Mouse (Mus musculus): ENCODE measurements around the gene Dip2b. TPM values are rescaled to one million over a fixed set of nuclear protein-coding genes. Genes with fewer than 3 reads are reported as not detected.
A peak's percentile ranks its signal among the peaks of the same experiment; 100 is the strongest.

Gene Dip2b
- polyA plus RNA-seq, 1 experiment from 2014 or later, result 2.3 TPM

- 63% methylated on average over 9 of the region's 9 CpGs for WGBS (ENCODE audit: insufficient replicate concordance)
- Histone ChIP-seq H3K4me2 (ENCODE audit: low read depth, low read length) (0 out of 2 replicates have a peak overlapping the region, but pooled peaks have one; percentile 2), H3K27ac (ENCODE audit: low read depth) (peak overlapping the region; percentile 89)
Observed at GRCm38 (mm10) chr15:100112309-100112966, 74.0 kb downstream of the Dip2b start.

GRCm38 (mm10) chr15:100113343-100114275 lies 75.1 kb downstream of the Dip2b start:
- peak; percentile 18; the same call in 1 of the 2 replicates for ATAC-seq
- Histone ChIP-seq H3K9me3 (ENCODE audit: low read length) (no peaks in the 10 kb centered on the region), H3K27me3 (ENCODE audit: insufficient read depth, low read length) (no peaks in the 10 kb centered on the region), H3K9ac (replicated peaks) (no peak overlapping the region), H3K4me1 (ENCODE audit: insufficient read depth) (peaks cover 29% of the 10 kb centered on the region), H3K4me3 (ENCODE audit: low read depth, low read length) (no peak overlapping the region), H3K27ac (ENCODE audit: low read depth) (peak overlapping the region; percentile 89), H3K4me2 (ENCODE audit: low read depth, low read length) (no peak overlapping the region), H3K36me3 (replicated peaks; ENCODE audit: insufficient read depth, low read length) (no peaks in the 10 kb centered on the region; the same call in 1 of the 2 replicates)
- no peak for TF ChIP-seq EP300 (IDR thresholded peaks at IDR 0.05; ENCODE audit: low read depth)
- TF ChIP-seq CTCF (IDR thresholded peaks at IDR 0.05; ENCODE audit: low read depth), result no peak
- DNase-seq, result no peak
- WGBS (ENCODE audit: insufficient replicate concordance), result 53% methylated on average over 10 of the region's 10 CpGs

More at GRCm38 (mm10) chr15:100112309-100112966, 74.0 kb downstream of the Dip2b start:
- H3K4me1 ChIP-seq (ENCODE audit: insufficient read depth), result peaks cover 29% of the 10 kb centered on the region
- ATAC-seq (peak; percentile 80), DNase-seq (no peak)
- no peaks in the 10 kb centered on the region for H3K9me3 ChIP-seq (ENCODE audit: low read length)
- TF ChIP-seq CTCF (IDR thresholded peaks at IDR 0.05; ENCODE audit: low read depth), result no peak
- TF ChIP-seq EP300 (IDR thresholded peaks at IDR 0.05; ENCODE audit: low read depth), result no peak
- peak overlapping the region; percentile 8; the same call in 1 of the 2 replicates for H3K9ac ChIP-seq (replicated peaks)
- H3K36me3 ChIP-seq (replicated peaks; ENCODE audit: insufficient read depth, low read length), result no peaks in the 10 kb centered on the region
- no peak overlapping the region for H3K4me3 ChIP-seq (ENCODE audit: low read depth, low read length)
- H3K27me3 ChIP-seq (ENCODE audit: insufficient read depth, low read length), result no peaks in the 10 kb centered on the region

- Histone ChIP-seq H3K36me3 (replicated peaks; ENCODE audit: insufficient read depth, low read length) (no peaks in the 10 kb centered on the region; the same call in 1 of the 2 replicates), H3K27ac (ENCODE audit: low read depth) (no peak overlapping the region), H3K4me2 (ENCODE audit: low read depth, low read length) (no peak overlapping the region), H3K27me3 (ENCODE audit: insufficient read depth, low read length) (no peaks in the 10 kb centered on the region), H3K9ac (replicated peaks) (no peak overlapping the region), H3K4me1 (ENCODE audit: insufficient read depth) (peaks cover 21% of the 10 kb centered on the region), H3K9me3 (ENCODE audit: low read length) (no peaks in the 10 kb centered on the region), H3K4me3 (ENCODE audit: low read depth, low read length) (no peak overlapping the region)
- ATAC-seq (no peak), DNase-seq (no peak)
- TF ChIP-seq EP300 (IDR thresholded peaks at IDR 0.05; ENCODE audit: low read depth) (no peak), CTCF (IDR thresholded peaks at IDR 0.05; ENCODE audit: low read depth) (no peak)
- 89% methylated on average over 3 of the region's 3 CpGs for WGBS (ENCODE audit: insufficient replicate concordance)
Observed at GRCm38 (mm10) chr15:100115416-100115815, 77.0 kb downstream of the Dip2b start.

- Histone ChIP-seq H3K9me3 (ENCODE audit: low read length) (no peaks in the 10 kb centered on the region), H3K27me3 (ENCODE audit: insufficient read depth, low read length) (no peaks in the 10 kb centered on the region), H3K4me1 (ENCODE audit: insufficient read depth) (peaks cover 21% of the 10 kb centered on the region), H3K36me3 (replicated peaks; ENCODE audit: insufficient read depth, low read length) (no peaks in the 10 kb centered on the region; the same call in 1 of the 2 replicates), H3K9ac (replicated peaks) (no peak overlapping the region), H3K4me2 (ENCODE audit: low read depth, low read length) (no peak overlapping the region), H3K4me3 (ENCODE audit: low read depth, low read length) (no peak overlapping the region), H3K27ac (ENCODE audit: low read depth) (no peak overlapping the region)
- TF ChIP-seq EP300 (IDR thresholded peaks at IDR 0.05; ENCODE audit: low read depth), result no peak
- TF ChIP-seq CTCF (IDR thresholded peaks at IDR 0.05; ENCODE audit: low read depth), result no peak
- DNase-seq (no peak), ATAC-seq (no peak)
- WGBS (ENCODE audit: insufficient replicate concordance), result 89% methylated on average over 13 of the region's 13 CpGs
Observed at GRCm38 (mm10) chr15:100116325-100116724, 77.9 kb downstream of the Dip2b start.

- Histone ChIP-seq H3K27me3 (ENCODE audit: insufficient read depth, low read length) (no peaks in the 10 kb centered on the region), H3K9me3 (ENCODE audit: low read length) (no peaks in the 10 kb centered on the region), H3K4me3 (ENCODE audit: low read depth, low read length) (no peak overlapping the region), H3K27ac (ENCODE audit: low read depth) (no peak overlapping the region), H3K36me3 (replicated peaks; ENCODE audit: insufficient read depth, low read length) (no peaks in the 10 kb centered on the region; the same call in 1 of the 2 replicates), H3K9ac (replicated peaks) (no peak overlapping the region), H3K4me2 (ENCODE audit: low read depth, low read length) (no peak overlapping the region), H3K4me1 (ENCODE audit: insufficient read depth) (peaks cover 15% of the 10 kb centered on the region)
- ATAC-seq (peak; percentile 89), DNase-seq (no peak)
- TF ChIP-seq EP300 (IDR thresholded peaks at IDR 0.05; ENCODE audit: low read depth) (no peak), CTCF (IDR thresholded peaks at IDR 0.05; ENCODE audit: low read depth) (no peak)
- WGBS (ENCODE audit: insufficient replicate concordance), result 63% methylated on average over 6 of the region's 6 CpGs
Observed at GRCm38 (mm10) chr15:100119225-100119788, 80.8 kb downstream of the Dip2b start.

All from liver, postnatal 0 days (tissue).